Mouse (Mus musculus): ENCODE results near the gene Dnajb11. TPM values are rescaled to one million over a fixed set of nuclear protein-coding genes. Genes with fewer than 3 reads are reported as not detected.

Gene Dnajb11
- total and polyA plus RNA-seq, 3 experiments = 25.1 to 121 (median 44.4) TPM

GRCm38 (mm10) chr16:22912886-22913285 lies 55.2 kb downstream of the Dnajb11 start:
- TF ChIP-seq GATA1 (IDR thresholded peaks at IDR 0.05; ENCODE audit: borderline replicate concordance, low read length) = no peak
- no peak for TF ChIP-seq POLR2AphosphoS5 (IDR thresholded peaks at IDR 0.05; ENCODE audit: insufficient replicate concordance, low read depth, low read length)
- TF ChIP-seq GATA2 (IDR thresholded peaks at IDR 0.05; ENCODE audit: borderline replicate concordance, low read depth, low read length) = no peak
- TF ChIP-seq TAL1 (conservative IDR thresholded peaks at IDR 0.05; ENCODE audit: low read depth, low read length) = no peak
- no peak for TF ChIP-seq CTCF (IDR thresholded peaks at IDR 0.05; ENCODE audit: low read depth, low read length)
- ATAC-seq (ENCODE audit: extremely low read depth, insufficient number of reproducible peaks, low FRiP score, poor library complexity, severe bottlenecking) (no peak), DNase-seq (ENCODE audit: low spot score) (no peak)
- H3K4me1 ChIP-seq (ENCODE audit: insufficient read depth, low read depth, low read length) = no peaks in the 10 kb centered on the region
- H3K36me3 ChIP-seq (replicated peaks) = no peaks in the 10 kb centered on the region
- H3K9me3 ChIP-seq (replicated peaks) = peaks cover 3% of the 10 kb centered on the region
- H3K4me3 ChIP-seq (ENCODE audit: low read depth, low read length) = no peak overlapping the region
- H3K27me3 ChIP-seq (ENCODE audit: insufficient read depth, low read length) = peaks cover 5% of the 10 kb centered on the region

GRCm38 (mm10) chr16:22914276-22914675 lies 56.6 kb downstream of the Dnajb11 start:
- no peaks in the 10 kb centered on the region for H3K36me3 ChIP-seq (replicated peaks)
- peaks cover 5% of the 10 kb centered on the region for H3K27me3 ChIP-seq (ENCODE audit: insufficient read depth, low read length)
- H3K9me3 ChIP-seq (replicated peaks) = peaks cover 3% of the 10 kb centered on the region
- H3K4me1 ChIP-seq (ENCODE audit: insufficient read depth, low read depth, low read length) = no peaks in the 10 kb centered on the region
- TF ChIP-seq TAL1 (conservative IDR thresholded peaks at IDR 0.05; ENCODE audit: low read depth, low read length) (no peak), GATA1 (IDR thresholded peaks at IDR 0.05; ENCODE audit: borderline replicate concordance, low read length) (no peak), POLR2AphosphoS5 (IDR thresholded peaks at IDR 0.05; ENCODE audit: insufficient replicate concordance, low read depth, low read length) (no peak), CTCF (IDR thresholded peaks at IDR 0.05; ENCODE audit: low read depth, low read length) (no peak), GATA2 (IDR thresholded peaks at IDR 0.05; ENCODE audit: borderline replicate concordance, low read depth, low read length) (no peak)
- H3K4me3 ChIP-seq (ENCODE audit: low read depth, low read length) = no peak overlapping the region
- DNase-seq (ENCODE audit: low spot score) (no peak), ATAC-seq (ENCODE audit: extremely low read depth, insufficient number of reproducible peaks, low FRiP score, poor library complexity, severe bottlenecking) (no peak)

GRCm38 (mm10) chr16:22918034-22918433 lies 60.4 kb downstream of the Dnajb11 start, which contains the start of gene Fetub:
Fetub (plus strand) TSS chr16:22918334.
- H3K36me3 ChIP-seq (replicated peaks) = no peaks in the 10 kb centered on the region
- H3K27me3 ChIP-seq (ENCODE audit: insufficient read depth, low read length) = no peaks in the 10 kb centered on the region; the same call in 1 of the 2 replicates
- ATAC-seq (ENCODE audit: extremely low read depth, insufficient number of reproducible peaks, low FRiP score, poor library complexity, severe bottlenecking) = no peak
- peaks cover 8% of the 10 kb centered on the region for H3K4me1 ChIP-seq (ENCODE audit: insufficient read depth, low read depth, low read length)
- H3K9me3 ChIP-seq (replicated peaks) = peaks cover 3% of the 10 kb centered on the region
- TF ChIP-seq TAL1 (conservative IDR thresholded peaks at IDR 0.05; ENCODE audit: low read depth, low read length) (no peak), GATA2 (IDR thresholded peaks at IDR 0.05; ENCODE audit: borderline replicate concordance, low read depth, low read length) (no peak)
- H3K4me3 ChIP-seq (ENCODE audit: low read depth, low read length) = no peak within 1 kb of the TSS
- no peak for DNase-seq (ENCODE audit: low spot score)

- H3K9me3 ChIP-seq (replicated peaks) = peaks cover 3% of the 10 kb centered on the region
- no peak for TF ChIP-seq TAL1 (conservative IDR thresholded peaks at IDR 0.05; ENCODE audit: low read depth, low read length)
- no peaks in the 10 kb centered on the region; the same call in 1 of the 2 replicates for H3K27me3 ChIP-seq (ENCODE audit: insufficient read depth, low read length)
- H3K4me1 ChIP-seq (ENCODE audit: insufficient read depth, low read depth, low read length) = peaks cover 8% of the 10 kb centered on the region
- DNase-seq (ENCODE audit: low spot score) (no peak), ATAC-seq (ENCODE audit: extremely low read depth, insufficient number of reproducible peaks, low FRiP score, poor library complexity, severe bottlenecking) (no peak)
- no peak overlapping the region for H3K4me3 ChIP-seq (ENCODE audit: low read depth, low read length)
- no peaks in the 10 kb centered on the region for H3K36me3 ChIP-seq (replicated peaks)
These were observed 61.1 kb downstream of the Dnajb11 start for GRCm38 (mm10) chr16:22918664-22919312.

- H3K4me3 ChIP-seq (ENCODE audit: low read depth, low read length) = no peak overlapping the region; the same call in 1 of the 2 replicates
- ATAC-seq (ENCODE audit: extremely low read depth, insufficient number of reproducible peaks, low FRiP score, poor library complexity, severe bottlenecking) = peak; percentile 98
These were observed 62.6 kb downstream of the Dnajb11 start for GRCm38 (mm10) chr16:22919971-22920854.

GRCm38 (mm10) chr16:22921761-22922160 lies 64.1 kb downstream of the Dnajb11 start:
- Histone ChIP-seq H3K4me1 (ENCODE audit: insufficient read depth, low read depth, low read length) (peaks cover 8% of the 10 kb centered on the region), H3K27me3 (ENCODE audit: insufficient read depth, low read length) (no peaks in the 10 kb centered on the region; the same call in 1 of the 2 replicates), H3K9me3 (replicated peaks) (no peaks in the 10 kb centered on the region), H3K4me3 (ENCODE audit: low read depth, low read length) (no peak overlapping the region), H3K36me3 (replicated peaks) (no peaks in the 10 kb centered on the region)
- ATAC-seq (ENCODE audit: extremely low read depth, insufficient number of reproducible peaks, low FRiP score, poor library complexity, severe bottlenecking) = no peak
- no peak for DNase-seq (ENCODE audit: low spot score)
- TF ChIP-seq GATA2 (IDR thresholded peaks at IDR 0.05; ENCODE audit: borderline replicate concordance, low read depth, low read length) = no peak
- no peak for TF ChIP-seq GATA1 (IDR thresholded peaks at IDR 0.05; ENCODE audit: borderline replicate concordance, low read length)
- TF ChIP-seq TAL1 (conservative IDR thresholded peaks at IDR 0.05; ENCODE audit: low read depth, low read length) = no peak
- TF ChIP-seq POLR2AphosphoS5 (IDR thresholded peaks at IDR 0.05; ENCODE audit: insufficient replicate concordance, low read depth, low read length) = no peak
- TF ChIP-seq CTCF (IDR thresholded peaks at IDR 0.05; ENCODE audit: low read depth, low read length) = no peak

More at GRCm38 (mm10) chr16:22919971-22920854, 62.6 kb downstream of the Dnajb11 start:
- no peaks in the 10 kb centered on the region for H3K36me3 ChIP-seq (replicated peaks)
- no peak for TF ChIP-seq CTCF (IDR thresholded peaks at IDR 0.05; ENCODE audit: low read depth, low read length)
- peak; percentile 65 for DNase-seq (ENCODE audit: low spot score)
- H3K4me1 ChIP-seq (ENCODE audit: insufficient read depth, low read depth, low read length) = peaks cover 8% of the 10 kb centered on the region
- H3K9me3 ChIP-seq (replicated peaks) = peaks cover 3% of the 10 kb centered on the region
- no peaks in the 10 kb centered on the region; the same call in 1 of the 2 replicates for H3K27me3 ChIP-seq (ENCODE audit: insufficient read depth, low read length)

Data from G1E (cell line).